Mouse (Mus musculus) bone marrow macrophage, adult 2 months (primary cell): ENCODE data around the gene Nynrin.

Source experiments
- CTCF ChIP-seq: IDR thresholded peaks from 2 replicates; pipeline ENCODE4 v1.5.1; 2012; ENCODE audit warnings: low read depth, mild to moderate bottlenecking, low read length, moderate library complexity
- POLR2A ChIP-seq: IDR thresholded peaks from 2 replicates; pipeline ENCODE4 v1.6.1; 2012; ENCODE audit warnings: mild to moderate bottlenecking, low read depth, low read length, borderline replicate concordance

DNA sequence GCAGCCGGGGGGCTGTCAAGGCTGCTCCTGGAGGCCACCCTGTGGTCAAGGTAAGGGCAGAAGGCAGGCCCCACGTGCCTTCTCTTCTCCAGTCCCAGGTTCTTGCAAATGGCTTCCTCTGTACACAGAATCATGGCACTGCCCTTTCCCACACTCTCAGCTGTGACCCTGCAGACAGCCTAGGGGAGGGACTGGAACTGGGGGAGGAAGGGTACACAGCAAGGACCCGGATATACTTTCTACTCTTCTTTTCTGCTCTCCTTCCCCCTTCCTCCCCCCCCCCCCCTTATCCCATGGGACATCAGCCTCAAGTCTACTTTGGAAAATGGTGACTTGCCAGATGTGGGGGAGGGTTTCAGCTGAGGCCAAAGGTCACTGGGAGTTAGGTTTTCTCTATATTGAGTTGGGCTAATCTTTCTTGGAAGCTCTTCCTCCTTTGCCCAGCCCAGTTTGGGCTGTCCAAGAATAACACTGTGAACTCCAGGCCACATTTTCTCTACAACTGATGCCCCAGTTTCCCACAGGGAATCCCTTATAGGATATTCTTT lies 25.0 kb upstream of the Nynrin start:
- no peak for TF ChIP-seq CTCF
- TF ChIP-seq POLR2A, result no peak
